Mouse (Mus musculus): ENCODE data around the gene Serinc5.
"Not testable (repeated sequence)": the region's sequence is repeated elsewhere in the genome, so short reads cannot be mapped to it uniquely, and the experiment has no call there.

Gene Serinc5

GRCm38 (mm10) chr13:92610311-92611221, at the start of gene Serinc5:
TSS of gene Serinc5 (plus strand) at chr13:92611091.
- in situ Hi-C loops (cut with MboI, MseI), result no loop called here

DNA sequence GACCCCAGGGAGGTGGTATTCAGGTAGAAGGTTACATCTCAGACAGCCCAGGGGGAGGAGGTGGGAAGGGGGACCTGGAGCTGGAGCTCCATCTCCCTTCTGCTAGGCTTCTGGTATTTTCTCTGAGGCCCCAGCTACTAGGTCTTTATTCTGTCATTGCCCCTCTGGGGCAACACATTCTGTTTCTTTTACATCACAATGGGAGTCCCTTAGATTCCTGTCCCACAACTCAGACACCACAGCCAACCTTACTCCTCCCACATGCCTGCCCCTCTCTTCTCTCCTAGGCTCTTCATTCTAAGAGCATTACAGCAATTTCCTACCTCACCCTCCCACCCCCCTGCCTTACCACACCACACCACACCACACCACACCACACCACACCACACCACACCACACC, 34.8 kb upstream of the Serinc5 start, which contains the start of gene Spz1:
Gene Spz1, minus strand, starts transcription at position 101 of the 400 bp plus-strand sequence.
- in situ Hi-C loops (cut with MboI, MseI), result loop anchor here (5.0 kb wide), 1 partner anchor 166 kb away; no protein-coding TSS in a partner anchor

DNA sequence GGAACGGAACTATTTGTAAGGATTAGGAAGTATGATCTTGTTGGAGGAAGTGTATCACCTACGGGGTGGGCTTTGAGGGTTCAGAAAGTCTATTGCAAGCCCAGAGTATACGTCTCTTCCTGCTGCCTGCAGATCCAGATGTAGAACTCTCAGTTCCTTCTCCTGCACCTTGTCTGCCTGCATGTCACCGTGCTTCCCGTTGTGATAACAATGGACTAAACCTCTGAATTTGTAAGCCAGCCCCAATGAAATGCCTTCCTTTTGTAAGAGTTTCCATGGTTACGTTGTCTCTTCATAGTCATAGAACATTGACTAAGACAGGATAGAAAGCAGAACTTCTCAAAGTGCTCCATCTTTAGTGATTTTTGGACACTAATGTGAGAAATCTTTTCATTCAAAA, 34.2 kb upstream of the Serinc5 start:
- in situ Hi-C loops (cut with MboI, MseI), result loop anchor here (5.0 kb wide), 1 partner anchor 166 kb away; no protein-coding TSS in a partner anchor

- in situ Hi-C loops (cut with MboI, MseI), result loop anchor here (5.0 kb wide), 1 partner anchor 164 kb away; no protein-coding TSS in a partner anchor
Measured at GRCm38 (mm10) chr13:92578210-92578609, 32.7 kb upstream of the Serinc5 start.

DNA sequence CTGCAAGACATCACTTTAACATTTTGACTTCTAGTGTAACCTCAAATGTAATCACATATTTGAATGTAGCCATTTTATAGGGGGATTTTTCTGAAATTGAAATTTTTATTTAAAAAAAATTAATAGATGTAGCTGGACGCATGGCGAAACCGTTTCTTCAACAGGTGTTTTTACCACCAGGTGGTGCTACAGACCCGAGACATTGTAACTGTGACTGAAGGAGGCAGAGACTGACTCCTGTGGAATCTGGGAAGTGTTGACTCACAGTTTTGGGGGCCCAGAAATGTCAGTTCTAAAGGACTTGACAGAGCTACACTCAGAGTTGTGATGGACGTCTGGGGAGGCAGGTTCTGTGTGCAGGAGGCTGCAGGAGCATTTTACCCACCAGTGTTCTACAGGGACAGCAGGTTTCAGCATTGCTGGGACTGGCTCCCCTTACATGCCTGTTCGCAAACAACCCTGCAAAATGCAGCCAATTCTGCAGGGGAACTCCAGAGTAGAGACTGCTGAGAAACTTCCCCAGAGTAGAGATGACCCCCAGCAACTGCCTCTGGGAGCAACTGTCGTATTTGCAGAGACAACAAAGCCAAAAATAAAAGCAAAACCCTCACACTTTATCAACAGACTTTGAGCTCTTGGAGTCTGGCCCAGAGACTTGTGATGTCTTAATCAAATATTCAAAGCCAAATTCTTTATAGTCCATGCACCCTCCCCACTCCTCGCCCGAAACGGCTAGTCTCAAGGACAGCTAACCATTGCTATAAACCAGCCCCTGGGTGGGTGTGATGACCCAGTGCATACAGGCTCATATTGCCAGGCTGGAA, 30.5 kb upstream of the Serinc5 start:
- in situ Hi-C loops (cut with MboI, MseI), result no loop called here

- in situ Hi-C loops (cut with MboI, MseI), result no loop called here
Measured at GRCm38 (mm10) chr13:92584094-92584717, 26.7 kb upstream of the Serinc5 start.

GRCm38 (mm10) chr13:92588704-92589103, 22.2 kb upstream of the Serinc5 start:
- in situ Hi-C loops (cut with MboI, MseI), result no loop called here

DNA sequence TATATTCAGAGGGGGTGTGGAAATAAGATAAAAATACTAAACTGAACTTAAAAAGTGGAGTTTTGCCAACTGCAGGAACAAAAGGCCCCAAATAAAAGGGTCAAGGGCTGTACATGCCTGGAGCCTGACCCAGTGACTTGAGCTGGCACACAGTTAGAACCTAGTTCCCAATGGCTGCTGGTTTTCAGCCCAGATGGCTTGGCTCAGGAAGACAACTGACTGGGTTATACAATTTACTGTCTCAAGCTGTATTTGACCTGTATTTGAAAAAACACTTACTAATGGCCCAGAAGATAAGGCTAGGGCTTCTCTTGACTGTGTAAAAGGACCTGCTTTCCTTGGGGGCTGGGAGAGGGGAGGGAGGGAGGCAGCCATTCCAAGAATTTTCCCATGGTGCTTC, 21.6 kb upstream of the Serinc5 start:
- in situ Hi-C loops (cut with MboI, MseI), result no loop called here

DNA sequence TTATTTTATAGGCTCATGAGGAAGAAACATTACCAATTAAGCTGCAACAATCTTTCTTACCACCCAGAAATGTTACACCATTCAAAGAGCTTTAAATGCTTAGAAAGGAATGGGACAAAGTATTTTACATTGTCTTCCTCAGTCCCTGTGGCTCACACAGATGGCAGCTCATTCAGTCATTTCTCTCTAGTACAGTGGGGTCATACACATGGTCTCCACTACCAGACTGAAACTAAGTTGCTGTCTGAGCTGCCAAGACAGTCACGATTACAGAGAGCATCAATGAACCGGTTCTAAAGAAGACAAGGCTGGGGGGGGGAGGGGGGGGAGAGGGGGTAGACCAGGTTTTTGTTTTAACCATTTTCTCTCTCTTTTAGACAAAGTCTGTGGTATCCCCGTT, 19.7 kb upstream of the Serinc5 start:
- in situ Hi-C loops (cut with MboI, MseI), result no loop called here

DNA sequence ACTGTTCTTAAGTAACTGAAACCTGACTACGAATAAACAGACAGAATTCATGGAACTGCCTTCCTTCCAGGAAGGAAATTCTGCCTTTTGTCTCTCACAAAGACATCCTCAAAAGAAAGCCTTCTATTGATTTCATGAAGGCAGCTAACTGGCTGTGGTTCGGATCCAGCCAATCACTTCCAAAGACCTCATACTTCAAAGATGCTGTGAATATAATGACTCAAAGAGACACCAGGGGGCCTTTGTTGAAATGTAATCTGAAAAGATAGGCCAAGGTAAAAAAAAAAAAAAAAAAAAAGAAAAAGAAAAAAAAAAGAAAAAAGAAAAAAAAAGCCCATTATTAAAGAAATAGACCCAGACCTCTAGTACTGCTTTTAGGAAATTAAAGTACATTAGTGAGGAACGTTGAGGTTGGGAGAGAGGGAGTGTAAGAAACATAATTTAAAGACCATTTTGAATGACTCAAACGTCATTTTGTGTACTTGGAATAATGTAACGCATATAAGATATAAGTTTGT, 18.6 kb upstream of the Serinc5 start:
- in situ Hi-C loops (cut with MboI, MseI), result no loop called here

DNA sequence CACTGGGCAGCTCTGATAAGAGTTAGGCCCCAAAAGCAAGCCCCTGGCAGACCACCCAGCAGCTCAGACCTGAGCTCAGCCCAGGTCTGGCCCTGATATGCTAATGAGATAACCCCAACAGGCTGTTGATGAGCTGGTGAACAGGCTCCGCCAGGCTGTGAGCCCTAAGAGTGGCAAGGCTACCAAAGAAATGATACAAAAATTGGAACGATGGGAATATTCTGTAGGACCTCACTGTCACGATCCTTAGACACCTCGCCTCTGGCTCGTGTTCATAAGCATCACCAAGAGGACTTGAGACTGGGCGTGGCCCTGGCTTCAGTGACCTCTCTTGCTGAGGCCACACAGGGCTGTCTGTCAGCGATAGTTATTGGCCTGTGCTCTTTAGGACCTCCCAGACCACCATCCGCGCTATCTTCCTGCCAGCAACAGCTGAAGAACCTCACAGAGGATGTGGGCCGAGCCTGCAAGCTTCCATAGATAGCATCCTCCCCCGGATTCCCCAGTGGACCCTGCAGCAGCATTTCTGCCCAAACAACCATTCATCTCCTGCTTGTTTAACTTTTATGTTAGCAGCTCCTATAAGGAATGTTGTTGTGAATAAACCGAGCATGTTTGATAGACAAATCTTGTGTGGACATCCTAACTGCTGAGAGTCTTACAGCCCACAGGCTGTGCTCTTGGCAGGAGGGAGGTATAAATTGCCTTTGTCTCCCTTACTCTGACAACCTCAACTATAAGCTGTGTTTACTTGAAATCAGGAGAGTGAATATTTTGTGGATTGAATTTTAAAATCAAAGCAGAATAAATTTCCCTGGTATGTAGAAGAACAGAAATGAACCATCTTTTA, 17.9 kb upstream of the Serinc5 start:
- in situ Hi-C loops (cut with MboI, MseI), result no loop called here

- in situ Hi-C loops (cut with MboI, MseI), result no loop called here
Measured at GRCm38 (mm10) chr13:92593731-92594396, 17.0 kb upstream of the Serinc5 start.

DNA sequence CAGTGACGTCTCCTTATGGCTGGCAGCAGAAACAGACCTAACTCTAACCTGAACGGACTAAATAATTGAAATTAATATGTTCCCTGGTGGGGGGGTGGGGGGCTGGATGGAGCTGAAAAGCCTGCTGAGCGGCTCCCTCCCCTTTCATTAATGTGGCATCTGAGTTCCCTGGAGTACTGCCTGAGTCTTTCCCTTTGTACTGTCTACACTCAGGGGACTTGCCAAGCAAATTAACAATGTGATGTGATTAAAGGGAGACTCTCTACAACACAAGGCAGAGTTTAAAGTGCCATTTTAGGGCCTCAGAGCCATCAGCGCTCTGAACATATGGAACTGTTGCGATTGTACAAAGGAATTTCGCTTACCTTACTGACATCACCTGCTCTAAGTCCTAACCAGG, 16.4 kb upstream of the Serinc5 start:
- in situ Hi-C loops (cut with MboI, MseI), result no loop called here

GRCm38 (mm10) chr13:92594907-92595306, 16.0 kb upstream of the Serinc5 start:
- in situ Hi-C loops (cut with MboI, MseI), result no loop called here

DNA sequence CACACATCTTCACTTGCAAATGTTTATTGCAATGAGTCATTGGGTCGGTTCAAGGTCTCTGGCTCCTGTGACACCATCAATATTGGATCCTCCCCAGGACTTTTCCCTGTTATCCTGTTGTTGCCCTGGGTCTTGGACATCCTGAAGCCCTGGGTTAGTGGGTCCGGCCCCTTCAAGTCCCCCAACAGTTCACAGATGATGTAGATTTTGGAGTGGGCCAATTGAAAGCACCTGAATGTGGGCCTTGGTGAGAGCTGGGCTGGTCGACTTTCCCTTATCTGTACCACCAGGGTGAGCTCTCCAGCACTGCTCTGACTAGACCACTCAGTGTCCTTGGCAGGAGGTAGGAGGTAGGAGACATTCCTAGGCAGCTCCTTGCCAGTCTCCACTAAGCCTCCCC, 15.5 kb upstream of the Serinc5 start:
- in situ Hi-C loops (cut with MboI, MseI), result no loop called here

- in situ Hi-C loops (cut with MboI, MseI), result not testable (repeated sequence)
Measured at GRCm38 (mm10) chr13:92605306-92605705, 5.6 kb upstream of the Serinc5 start.

GRCm38 (mm10) chr13:92609486-92610310, 1.2 kb upstream of the Serinc5 start:
- in situ Hi-C loops (cut with MboI, MseI), result no loop called here

GRCm38 (mm10) chr13:92611254-92611784, 428 bp downstream of the Serinc5 start:
- in situ Hi-C loops (cut with MboI, MseI), result no loop called here

GRCm38 (mm10) chr13:92611917-92612316, 1.0 kb downstream of the Serinc5 start:
- in situ Hi-C loops (cut with MboI, MseI), result no loop called here

Data from regulatory T cell (primary cell).